Mouse (Mus musculus): Measurements from ENCODE around the gene Krt31. TPM values are rescaled to one million over a fixed set of nuclear protein-coding genes. Genes with fewer than 3 reads are reported as not detected.

The Krt31 gene
- total RNA-seq, 4 experiments from 2014 or later, result not detected

- no peak for DNase-seq (ENCODE audit: low spot score in 2 of 2)
Measured at GRCm38 (mm10) chr11:100006624-100007023, 43.7 kb downstream of the Krt31 start.

GRCm38 (mm10) chr11:100005905-100006304, 44.4 kb downstream of the Krt31 start:
- no peak for DNase-seq (ENCODE audit: low spot score in 2 of 2)

- no peak for DNase-seq (ENCODE audit: low spot score in 2 of 2)
Measured at GRCm38 (mm10) chr11:100004846-100005245, 45.5 kb downstream of the Krt31 start.

GRCm38 (mm10) chr11:99999091-99999490, 51.3 kb downstream of the Krt31 start:
- DNase-seq (ENCODE audit: low spot score in 2 of 2), result no peak

Other genes starting within 250 kb of the Krt31 start
- not detected for gene Gm11554, start 246.1 kb downstream of the Krt31 start, total RNA-seq (2022)
- not detected for gene Krtap4-13, start 240.7 kb downstream of the Krt31 start, total RNA-seq (2022)
- gene Gm11564, start 234.9 kb downstream of the Krt31 start, total RNA-seq (2022), result not detected
- gene 2300003K06Rik, start 212.5 kb downstream of the Krt31 start, total RNA-seq (2022), result not detected
- gene Krtap4-16, start 198.9 kb downstream of the Krt31 start, total RNA-seq (2022), result not detected
- gene Gm11568, start 192.6 kb downstream of the Krt31 start, total RNA-seq (2022), result not detected
- not detected for gene Gm11559, start 186.1 kb downstream of the Krt31 start, total RNA-seq (2022)
- not detected for gene Krtap9-1, start 177.2 kb downstream of the Krt31 start, total RNA-seq (2022)
- gene Gm11567, start 171.4 kb downstream of the Krt31 start, total RNA-seq (2022), result not detected
- gene Krtap31-1, start 142.6 kb downstream of the Krt31 start, total RNA-seq (2022), result not detected
- not detected for gene Gm11565, start 135.8 kb downstream of the Krt31 start, total RNA-seq (2022)
- not detected for gene Krtap31-2, start 114.3 kb downstream of the Krt31 start, total RNA-seq (2022)
- not detected for gene Krtap9-5, start 102.1 kb downstream of the Krt31 start, total RNA-seq (2022)
- not detected for gene Krtap29-1, start 71.5 kb downstream of the Krt31 start, total RNA-seq (2022)
- not detected for gene Krtap16-1, start 64.0 kb downstream of the Krt31 start, total RNA-seq (2022)
- not detected for gene Krtap17-1, start 56.6 kb downstream of the Krt31 start, total RNA-seq (2022)
- not detected for gene Krt33a, start 34.3 kb downstream of the Krt31 start, total RNA-seq (2022)
- gene Krt33b, start 20.7 kb downstream of the Krt31 start, total RNA-seq (2022), result not detected
- not detected for gene Krt34, start 9.0 kb downstream of the Krt31 start, total RNA-seq (2022)
- not detected for gene Krt32, start 37.7 kb upstream of the Krt31 start, total RNA-seq (2022)
- gene Krt35, start 45.7 kb upstream of the Krt31 start, total RNA-seq (2022), result not detected
- gene Krt36, start 55.1 kb upstream of the Krt31 start, total RNA-seq (2022), result not detected
- not detected for gene Krt13, start 71.0 kb upstream of the Krt31 start, total RNA-seq (2022)
- not detected for gene Krt15, start 85.4 kb upstream of the Krt31 start, total RNA-seq (2022)
- 1 to 10 TPM in 1 of 4 experiments, under 1 TPM in 1, not detected in 2; 0.35 to 1.1 TPM for gene Krt19, start 98.1 kb upstream of the Krt31 start, total RNA-seq (2022)
- gene Krt9, start 142.7 kb upstream of the Krt31 start, total RNA-seq (2022), result not detected
- not detected for gene Krt14, start 157.0 kb upstream of the Krt31 start, total RNA-seq (2022)
- gene Krt16, start 198.4 kb upstream of the Krt31 start, total RNA-seq (2022), result not detected
- gene Krt17, start 210.5 kb upstream of the Krt31 start, total RNA-seq (2022), result not detected
- gene Krt42, start 219.3 kb upstream of the Krt31 start, total RNA-seq (2022), result not detected

Data from gastrocnemius, adult 8-10 months (tissue).